Mouse (Mus musculus): ENCODE results near the gene Olfr147. TPM values are rescaled to one million over a fixed set of nuclear protein-coding genes. Genes with fewer than 3 reads are reported as not detected.

Olfr147 gene
- polyA plus RNA-seq, 1 experiment from 2014 or later: not detected

Other genes with a start within 250 kb of the Olfr147 start
- not detected in 2 replicates for gene Olfr891, start 220.9 kb upstream of the Olfr147 start, polyA plus RNA-seq (2015; fragmentation: Nextera tagmentation; extraction: Ambion mirVana)
- not detected in 2 replicates for gene Olfr893, start 193.3 kb upstream of the Olfr147 start, polyA plus RNA-seq (2015; fragmentation: Nextera tagmentation; extraction: Ambion mirVana)
- gene Olfr894, start 183.6 kb upstream of the Olfr147 start, polyA plus RNA-seq (2015; fragmentation: Nextera tagmentation; extraction: Ambion mirVana): not detected in 2 replicates
- not detected in 2 replicates for gene Olfr143, start 148.9 kb upstream of the Olfr147 start, polyA plus RNA-seq (2015; fragmentation: Nextera tagmentation; extraction: Ambion mirVana)
- gene Olfr895, start 133.8 kb upstream of the Olfr147 start, polyA plus RNA-seq (2015; fragmentation: Nextera tagmentation; extraction: Ambion mirVana): not detected in 2 replicates
- not detected in 2 replicates for gene Olfr896-ps1, start 110.6 kb upstream of the Olfr147 start, polyA plus RNA-seq (2015; fragmentation: Nextera tagmentation; extraction: Ambion mirVana)
- gene Olfr25, start 72.6 kb upstream of the Olfr147 start, polyA plus RNA-seq (2015; fragmentation: Nextera tagmentation; extraction: Ambion mirVana): not detected in 2 replicates
- gene Olfr898, start 53.3 kb upstream of the Olfr147 start, polyA plus RNA-seq (2015; fragmentation: Nextera tagmentation; extraction: Ambion mirVana): not detected in 2 replicates
- gene Olfr250, start 34.8 kb upstream of the Olfr147 start, polyA plus RNA-seq (2015; fragmentation: Nextera tagmentation; extraction: Ambion mirVana): not detected in 2 replicates
- gene Olfr251, start 24.6 kb upstream of the Olfr147 start, polyA plus RNA-seq (2015; fragmentation: Nextera tagmentation; extraction: Ambion mirVana): not detected in 2 replicates
- not detected in 2 replicates for gene Olfr901, start 27.8 kb downstream of the Olfr147 start, polyA plus RNA-seq (2015; fragmentation: Nextera tagmentation; extraction: Ambion mirVana)
- not detected in 2 replicates for gene Olfr902, start 46.0 kb downstream of the Olfr147 start, polyA plus RNA-seq (2015; fragmentation: Nextera tagmentation; extraction: Ambion mirVana)
- gene Olfr904, start 61.4 kb downstream of the Olfr147 start, polyA plus RNA-seq (2015; fragmentation: Nextera tagmentation; extraction: Ambion mirVana): not detected in 2 replicates
- gene Olfr905, start 69.4 kb downstream of the Olfr147 start, polyA plus RNA-seq (2015; fragmentation: Nextera tagmentation; extraction: Ambion mirVana): not detected in 2 replicates
- not detected in 2 replicates for gene Olfr906, start 85.4 kb downstream of the Olfr147 start, polyA plus RNA-seq (2015; fragmentation: Nextera tagmentation; extraction: Ambion mirVana)
- gene Olfr907, start 94.1 kb downstream of the Olfr147 start, polyA plus RNA-seq (2015; fragmentation: Nextera tagmentation; extraction: Ambion mirVana): not detected in 2 replicates
- not detected in 2 replicates for gene Olfr911-ps1, start 119.9 kb downstream of the Olfr147 start, polyA plus RNA-seq (2015; fragmentation: Nextera tagmentation; extraction: Ambion mirVana)
- gene Olfr910, start 136.2 kb downstream of the Olfr147 start, polyA plus RNA-seq (2015; fragmentation: Nextera tagmentation; extraction: Ambion mirVana): not detected in 2 replicates
- not detected in 2 replicates for gene Olfr912, start 178.5 kb downstream of the Olfr147 start, polyA plus RNA-seq (2015; fragmentation: Nextera tagmentation; extraction: Ambion mirVana)
- gene Olfr913, start 191.1 kb downstream of the Olfr147 start, polyA plus RNA-seq (2015; fragmentation: Nextera tagmentation; extraction: Ambion mirVana): not detected in 2 replicates
- not detected in 2 replicates for gene Olfr914, start 203.4 kb downstream of the Olfr147 start, polyA plus RNA-seq (2015; fragmentation: Nextera tagmentation; extraction: Ambion mirVana)